Mouse (Mus musculus) ES-E14 (cell line): ENCODE measurements around the gene Ubtf. TPM values are rescaled to one million over a fixed set of nuclear protein-coding genes. Genes with fewer than 3 reads are reported as not detected.

Source experiments
- DNase-seq: peaks from one replicate; pipeline ENCODE4 v3.0.0-alpha.2; 2013; ENCODE audit warnings: low read depth, low spot score
- H3K27ac ChIP-seq: 2 replicates; pipeline ENCODE4 v1.5.1; 2012; ENCODE audit warnings: low read depth, mild to moderate bottlenecking, low read length, moderate library complexity, mixed read lengths; ENCODE audit not compliant: poor library complexity, insufficient read depth, severe bottlenecking
- H3K36me3 ChIP-seq: 2 replicates; pipeline ENCODE4 v1.6.1; 2012; ENCODE audit warnings: mild to moderate bottlenecking, low read length, moderate library complexity, mixed read lengths; ENCODE audit not compliant: control insufficient read depth, poor library complexity, insufficient read depth, severe bottlenecking
- H3K4me1 ChIP-seq, 2 experiments: fragments of 150-350 bp in 1 of 2; sonication (generic) in 1 of 2; 2 replicates each; pipeline ENCODE4 v1.6.1; 2012; ENCODE audit warnings: low read length in 2 of 2, mild to moderate bottlenecking in 1 of 2, mixed read lengths in 1 of 2; ENCODE audit not compliant: control insufficient read depth in 2 of 2, insufficient read depth in 2 of 2, poor library complexity in 1 of 2
- H3K4me3 ChIP-seq, 2 experiments: fragments of 150-350 bp in 1 of 2; sonication (generic) in 1 of 2; 2 replicates each; pipeline ENCODE4 v1.5.1; 2012; ENCODE audit warnings: low read length in 2 of 2, low read depth in 1 of 2, mild to moderate bottlenecking in 1 of 2, mixed read lengths in 1 of 2; ENCODE audit not compliant: insufficient read depth in 1 of 2, poor library complexity in 1 of 2, severe bottlenecking in 1 of 2
- H3K9ac ChIP-seq: 2 replicates; pipeline ENCODE4 v1.6.1; 2012; ENCODE audit warnings: low read depth, mild to moderate bottlenecking, low read length, mixed read lengths; ENCODE audit not compliant: poor library complexity, insufficient read depth, severe bottlenecking
- H3K9me3 ChIP-seq: fragments of 150-350 bp; sonication (generic); 2 replicates; pipeline ENCODE4 v1.6.1; 2012; ENCODE audit warnings: low read depth, mild to moderate bottlenecking, low read length; ENCODE audit not compliant: control insufficient read depth, insufficient read depth
- CHD2 ChIP-seq: IDR thresholded peaks from 2 replicates; pipeline ENCODE4 v1.6.1; 2014; ENCODE audit warnings: mild to moderate bottlenecking, low read depth, low read length, inconsistent platforms
- HCFC1 ChIP-seq: IDR thresholded peaks from 2 replicates; pipeline ENCODE4 v1.6.1; 2012; ENCODE audit warnings: low read length, inconsistent platforms, borderline replicate concordance; ENCODE audit not compliant: insufficient read depth
- MAFK ChIP-seq: IDR thresholded peaks from 2 replicates; pipeline ENCODE4 v1.6.1; 2014; ENCODE audit warnings: mild to moderate bottlenecking, low read depth, low read length, inconsistent platforms; ENCODE audit not compliant: insufficient read depth
- ZC3H11A ChIP-seq: IDR thresholded peaks from 2 replicates; pipeline ENCODE4 v1.6.1; 2012; ENCODE audit warnings: low read depth, mild to moderate bottlenecking, inconsistent platforms, low read length, borderline replicate concordance
- ZNF384 ChIP-seq: IDR thresholded peaks from 2 replicates; pipeline ENCODE4 v1.6.1; 2012; ENCODE audit warnings: low read depth, low read length, inconsistent platforms
- in situ Hi-C, 2 experiments: fragments of 600-800 bp; cut with MboI; formaldehyde crosslinking; loops; one replicate each; pipeline ENCODE4 v1.15.1; 2025; ENCODE audit warnings: low sequenced_read_pairs in 2 of 2, inconsistent platforms in 1 of 2; ENCODE audit not compliant: unreplicated experiment in 2 of 2
- total RNA-seq: library from RNA; depleted of rRNA; stranded (reverse); fragments of 300-350 nt; gene quantifications from 2 replicates; pipeline ENCODE4 v1.2.3, GENCODE M21; 2012

The Ubtf gene
- total RNA-seq, 1 experiment = 138 TPM

DNA sequence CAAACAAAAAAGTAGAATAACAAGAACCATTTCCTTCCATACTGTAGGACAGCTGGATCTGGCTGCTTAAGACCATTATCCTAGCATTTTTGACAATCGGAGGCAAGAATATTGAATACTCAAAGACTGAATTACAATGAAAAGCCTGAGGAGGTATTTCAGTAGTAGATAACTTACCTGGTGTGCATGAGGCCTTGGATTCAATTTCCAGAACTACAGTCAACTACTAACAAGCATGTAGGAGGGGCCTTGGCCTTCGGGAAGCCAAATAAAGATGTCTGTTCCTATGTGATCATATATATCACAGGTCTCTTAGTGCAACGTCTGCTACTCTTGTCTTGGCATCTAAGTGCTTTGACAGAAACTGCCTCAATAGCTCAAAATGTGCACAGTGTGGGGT is 10.5 kb upstream of the Ubtf start:
- no peaks in the 10 kb centered on the region for H3K36me3 ChIP-seq
- no peak overlapping the region for H3K4me3 ChIP-seq
- H3K9ac ChIP-seq = peak overlapping the region; percentile 20; the same call in 1 of the 2 replicates
- H3K27ac ChIP-seq = peak overlapping the region; percentile 87; the same call in 1 of the 2 replicates
- no peak for DNase-seq
- peaks cover 14 to 21% of the 10 kb centered on the region in 2 experiments for H3K4me1 ChIP-seq
- TF ChIP-seq MAFK = no peak
- H3K9me3 ChIP-seq = no peaks in the 10 kb centered on the region
- in situ Hi-C loops = no loop called here

DNA sequence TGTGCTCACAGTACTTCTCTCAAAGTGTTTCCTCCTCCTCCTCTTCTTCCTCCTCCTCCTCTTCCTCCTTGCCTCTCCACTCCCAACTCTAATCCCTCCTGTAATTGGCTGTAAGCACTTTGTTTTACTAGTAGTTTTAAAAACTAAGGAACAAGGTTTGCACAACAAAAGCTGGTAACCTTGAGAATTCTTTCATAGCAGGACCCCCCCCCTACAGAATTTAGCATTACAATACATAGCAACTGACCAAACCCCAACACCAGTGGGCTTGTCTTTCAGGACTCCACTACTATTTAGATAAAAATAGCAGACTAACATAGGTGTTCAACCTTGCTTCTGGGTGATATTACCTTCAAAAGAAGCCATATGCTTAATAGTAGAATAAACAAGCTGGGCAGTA is 10.0 kb upstream of the Ubtf start:
- in situ Hi-C loops = loop anchor here in 1 of 2 experiments (10.0 kb wide), 1 partner anchor 105 kb away; the partner anchor contains the start of gene Grn
- H3K36me3 ChIP-seq = no peaks in the 10 kb centered on the region
- no peak overlapping the region for H3K4me3 ChIP-seq
- TF ChIP-seq CHD2 (no peak), ZNF384 (no peak), ZC3H11A (no peak), MAFK (no peak), HCFC1 (no peak)
- no peaks in the 10 kb centered on the region for H3K9me3 ChIP-seq
- peaks cover 12 to 19% of the 10 kb centered on the region in 2 experiments for H3K4me1 ChIP-seq
- H3K9ac ChIP-seq = peak overlapping the region; percentile 35; the same call in 1 of the 2 replicates
- no peak for DNase-seq
- peak overlapping the region; percentile 89 for H3K27ac ChIP-seq

GRCm38 (mm10) chr11:102327839-102328238 is 8.3 kb upstream of the Ubtf start:
- Histone ChIP-seq H3K9me3 (no peaks in the 10 kb centered on the region), H3K4me1 (peaks cover 7 to 21% of the 10 kb centered on the region in 2 experiments), H3K9ac (no peak overlapping the region), H3K4me3 (no peak overlapping the region), H3K27ac (peak overlapping the region; percentile 89; the same call in 1 of the 2 replicates), H3K36me3 (no peaks in the 10 kb centered on the region)
- no peak for TF ChIP-seq CHD2
- no peak for TF ChIP-seq HCFC1
- TF ChIP-seq ZNF384 = no peak
- TF ChIP-seq ZC3H11A = no peak
- no peak for TF ChIP-seq MAFK
- in situ Hi-C loops = loop anchor here in 1 of 2 experiments (10.0 kb wide), 1 partner anchor 107 kb away; the partner anchor contains the start of gene Grn
- no peak for DNase-seq

DNA sequence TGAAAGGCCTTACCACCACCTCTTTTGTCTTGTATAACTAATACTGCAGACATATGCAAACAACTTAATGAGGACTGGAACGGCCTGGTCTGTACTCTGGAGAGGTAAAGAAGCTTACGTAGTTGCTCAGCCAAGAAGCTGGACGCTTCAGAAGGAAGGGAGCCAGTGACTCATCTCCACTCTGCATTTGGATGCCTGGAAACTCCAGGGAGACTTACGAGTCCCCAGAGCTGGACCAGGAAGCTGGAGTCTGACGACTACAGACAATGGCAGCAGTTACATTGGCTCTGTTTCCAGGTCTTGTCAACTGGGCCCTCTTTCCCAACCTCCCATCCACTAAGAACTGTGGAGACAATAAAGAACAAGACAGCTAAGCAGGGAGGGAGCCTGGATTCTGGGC is 7.7 kb upstream of the Ubtf start:
- Histone ChIP-seq H3K4me3 (no peak overlapping the region), H3K4me1 (peaks cover 7 to 21% of the 10 kb centered on the region in 2 experiments), H3K27ac (no peak overlapping the region; the same call in 1 of the 2 replicates), H3K9ac (no peak overlapping the region), H3K36me3 (no peaks in the 10 kb centered on the region), H3K9me3 (no peaks in the 10 kb centered on the region)
- in situ Hi-C loops = loop anchor here in 1 of 2 experiments (10.0 kb wide), 1 partner anchor 108 kb away; the partner anchor contains the start of gene Grn
- TF ChIP-seq HCFC1 (no peak), CHD2 (no peak), ZC3H11A (no peak), ZNF384 (no peak), MAFK (no peak)
- DNase-seq = no peak

- H3K4me1 ChIP-seq = peaks cover 1 to 17% of the 10 kb centered on the region in 2 experiments; a peak in 3 of 4 replicates
- no peak overlapping the region for H3K4me3 ChIP-seq
- no peak overlapping the region for H3K9ac ChIP-seq
- H3K9me3 ChIP-seq = no peaks in the 10 kb centered on the region
- H3K27ac ChIP-seq = no peak overlapping the region
- no peak for DNase-seq
- in situ Hi-C loops = loop anchor here in 1 of 2 experiments (10.0 kb wide), 1 partner anchor 111 kb away; the partner anchor contains the start of gene Grn
- no peaks in the 10 kb centered on the region for H3K36me3 ChIP-seq
- TF ChIP-seq HCFC1 = no peak
- TF ChIP-seq ZC3H11A = no peak
Measured at GRCm38 (mm10) chr11:102323516-102323915, 4.0 kb upstream of the Ubtf start.
